In the genomic region with DNA sequence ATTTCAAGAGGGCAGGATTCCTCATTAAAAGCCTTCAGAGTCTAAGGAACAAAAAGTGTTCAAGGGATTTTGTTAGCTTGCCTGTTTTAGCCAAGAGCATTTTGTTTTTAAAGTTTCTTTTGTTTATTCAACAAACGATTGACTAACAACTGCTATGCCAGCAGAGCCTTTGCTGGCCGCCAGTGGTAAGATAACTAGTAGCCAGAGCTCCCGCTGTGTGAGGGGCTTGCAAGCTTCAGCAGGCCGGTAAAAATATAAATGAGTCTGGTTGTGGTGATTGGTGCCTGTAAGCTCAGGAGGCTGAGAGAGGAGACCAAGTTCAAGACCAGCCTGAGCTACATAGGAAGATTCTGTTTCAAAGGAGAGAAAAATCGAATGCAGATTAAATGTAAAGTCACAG, we compare ENCODE assay signal across 22 mouse cellular contexts.
DNase-seq lines count a peak whose midpoint lies in the region; ATAC-seq and TF ChIP-seq lines count a peak whose summit lies in the region.
"Had no signal": no experiment of that assay in that cellular context is flagged by ENCODE, and none has a peak within 500 bp of the region (broad histone marks: within the 10 kb centered on the region; RNA-seq: fewer than 3 reads in every experiment).

No protein-coding gene starts in this region.

- peaks cover 15% of the 10 kb centered on the region for H3K27me3 ChIP-seq in forebrain, embryonic 14.5 days (replicated peaks; ENCODE audit: control insufficient read depth, insufficient read depth, low read length)
- peaks cover 41% of the 10 kb centered on the region for H3K27me3 ChIP-seq in forebrain, embryonic 11.5 days (ENCODE audit: control insufficient read depth, insufficient read depth, low read length)
- no peaks in the 10 kb centered on the region for H3K27me3 ChIP-seq in kidney, embryonic 16.5 days (ENCODE audit: insufficient read depth, low read length)
- no peaks in the 10 kb centered on the region for H3K27me3 ChIP-seq in kidney, adult 2 months (replicated peaks; ENCODE audit: control insufficient read depth, insufficient read depth, low read length)
- H3K27me3 ChIP-seq in lung, postnatal 0 days (replicated peaks; ENCODE audit: insufficient read depth, low read length): no peaks in the 10 kb centered on the region
- H3K27me3 ChIP-seq: neural tube, embryonic 15.5 days had no signal

- peaks cover 3% of the 10 kb centered on the region; the same call in 1 of the 2 replicates for H3K4me1 ChIP-seq in forebrain, embryonic 14.5 days (ENCODE audit: control insufficient read depth, insufficient read depth, low read length)
- H3K4me1 ChIP-seq in forebrain, embryonic 11.5 days (replicated peaks; ENCODE audit: control insufficient read depth, insufficient read depth, low read length): peaks cover 12% of the 10 kb centered on the region
- peaks cover 52% of the 10 kb centered on the region for H3K4me1 ChIP-seq in kidney, embryonic 16.5 days (ENCODE audit: insufficient read depth, low read length)
- H3K4me1 ChIP-seq in kidney, adult 2 months (ENCODE audit: control insufficient read depth, insufficient read depth, low read length): no peaks in the 10 kb centered on the region
- H3K4me1 ChIP-seq in lung, postnatal 0 days (ENCODE audit: insufficient read depth, low read depth, low read length): peaks cover 3% of the 10 kb centered on the region; the same call in 1 of the 2 replicates

- ATAC-seq in forebrain, embryonic 14.5 days: no peak
- ATAC-seq in forebrain, embryonic 11.5 days (replicated peaks; ENCODE audit: low FRiP score): no peak
- ATAC-seq in kidney, embryonic 16.5 days (ENCODE audit: low FRiP score, low TSS enrichment): no peak
- no peak for ATAC-seq in lung, postnatal 0 days
- ATAC-seq: activated CD4-positive, CD25-positive, alpha-beta regulatory T cell, adult 4 months; forebrain, embryonic 13.5 days had no signal

- DNase-seq in forebrain, embryonic 14.5 days (ENCODE audit: low spot score): peak; percentile 43
- no peak for DNase-seq in forebrain, embryonic 11.5 days (ENCODE audit: low spot score)
- DNase-seq in kidney, adult 2 months: no peak
- no peak for DNase-seq in lung, postnatal 0 days (ENCODE audit: low spot score)
- no peak for DNase-seq in lung, postnatal 36 days
- no peak for DNase-seq in spleen, postnatal 4 days (ENCODE audit: low spot score in 2 of 2)
- DNase-seq: adrenal gland, postnatal 14 days; cerebellum, adult 11-12 months; cerebellum, postnatal 36 days; gastrocnemius, postnatal 25 days; heart, postnatal 14 days; kidney, postnatal 14 days; thymus, postnatal 36 days had no signal

- 14% methylated on average over 5 of the region's 5 CpGs for WGBS in forebrain, embryonic 14.5 days
- WGBS in forebrain, embryonic 11.5 days: 20% methylated on average over 5 of the region's 5 CpGs
- 53% methylated on average over 5 of the region's 5 CpGs for WGBS in kidney, embryonic 16.5 days
- WGBS in kidney, adult 2 months: 76% methylated on average over 5 of the region's 5 CpGs
- 50% methylated on average over 5 of the region's 5 CpGs for WGBS in lung, postnatal 0 days

- H3K4me3 ChIP-seq in forebrain, embryonic 14.5 days (ENCODE audit: low read depth, low read length): no peak overlapping the region
- H3K4me3 ChIP-seq in forebrain, embryonic 11.5 days (ENCODE audit: low read depth, low read length): no peak overlapping the region
- no peak overlapping the region for H3K4me3 ChIP-seq in kidney, embryonic 16.5 days (ENCODE audit: low read length)
- H3K4me3 ChIP-seq in kidney, adult 2 months (ENCODE audit: insufficient read depth, low read depth, low read length): no peak overlapping the region
- no peak overlapping the region for H3K4me3 ChIP-seq in lung, postnatal 0 days (ENCODE audit: low read depth, low read length)
- H3K4me3 ChIP-seq: forebrain, embryonic 13.5 days; heart, embryonic 10.5 days; hindbrain, embryonic 12.5 days; left cerebral cortex, adult 2 months; midbrain, embryonic 12.5 days; neural tube, embryonic 15.5 days had no signal

- no peak overlapping the region for H3K4me2 ChIP-seq in forebrain, embryonic 14.5 days (ENCODE audit: low read length)
- no peak overlapping the region for H3K4me2 ChIP-seq in forebrain, embryonic 11.5 days (ENCODE audit: low read depth, low read length, severe bottlenecking)
- no peak overlapping the region for H3K4me2 ChIP-seq in kidney, embryonic 16.5 days (replicated peaks; ENCODE audit: low read depth, low read length)
- H3K4me2 ChIP-seq in lung, postnatal 0 days (replicated peaks; ENCODE audit: low read depth, low read length): no peak overlapping the region
- H3K4me2 ChIP-seq: forebrain, embryonic 13.5 days; hindbrain, embryonic 12.5 days; midbrain, embryonic 12.5 days; neural tube, embryonic 15.5 days had no signal

- no peak overlapping the region for H3K27ac ChIP-seq in forebrain, embryonic 14.5 days (ENCODE audit: low read depth, low read length)
- H3K27ac ChIP-seq in forebrain, embryonic 11.5 days (ENCODE audit: low read depth, low read length): no peak overlapping the region
- H3K27ac ChIP-seq in kidney, embryonic 16.5 days (ENCODE audit: low read length): peak overlapping the region; percentile 44; the same call in 1 of the 2 replicates
- no peak overlapping the region for H3K27ac ChIP-seq in kidney, adult 2 months (ENCODE audit: insufficient read depth, low read depth, low read length)
- H3K27ac ChIP-seq in lung, postnatal 0 days (ENCODE audit: low read length): peak overlapping the region; percentile 81
- H3K27ac ChIP-seq: forebrain, embryonic 13.5 days; hindbrain, embryonic 12.5 days; left cerebral cortex, adult 2 months; midbrain, embryonic 12.5 days; neural tube, embryonic 15.5 days had no signal

- TF ChIP-seq CTCF in kidney, adult 2 months (conservative IDR thresholded peaks at IDR 0.05; ENCODE audit: insufficient read depth, insufficient read length, low read depth, low read length): no peak
- TF ChIP-seq CTCF in lung, postnatal 0 days (IDR thresholded peaks at IDR 0.05): no peak

- H3K9me3 ChIP-seq in forebrain, embryonic 14.5 days (replicated peaks; ENCODE audit: control insufficient read depth, low read length): no peaks in the 10 kb centered on the region
- H3K9me3 ChIP-seq in forebrain, embryonic 11.5 days (ENCODE audit: control insufficient read depth, low read length): no peaks in the 10 kb centered on the region
- H3K9me3 ChIP-seq in kidney, embryonic 16.5 days (ENCODE audit: low read length): no peaks in the 10 kb centered on the region
- H3K9me3 ChIP-seq in lung, postnatal 0 days (ENCODE audit: low read length): no peaks in the 10 kb centered on the region
- H3K9me3 ChIP-seq: forebrain, embryonic 13.5 days; G1E; heart, embryonic 10.5 days; hindbrain, embryonic 12.5 days; midbrain, embryonic 12.5 days; neural tube, embryonic 15.5 days had no signal

- TF ChIP-seq POLR2A in kidney, adult 2 months (IDR thresholded peaks at IDR 0.05; ENCODE audit: low read depth, low read length): no peak

- TF ChIP-seq EP300 in lung, postnatal 0 days (IDR thresholded peaks at IDR 0.05): no peak

- H3K36me3 ChIP-seq in forebrain, embryonic 14.5 days (ENCODE audit: control insufficient read depth, insufficient read depth, low read length): no peaks in the 10 kb centered on the region
- no peaks in the 10 kb centered on the region for H3K36me3 ChIP-seq in forebrain, embryonic 11.5 days (ENCODE audit: control insufficient read depth, insufficient read depth, low read length)
- H3K36me3 ChIP-seq in kidney, embryonic 16.5 days (ENCODE audit: insufficient read depth, low read length): no peaks in the 10 kb centered on the region
- no peaks in the 10 kb centered on the region for H3K36me3 ChIP-seq in kidney, adult 2 months (ENCODE audit: control insufficient read depth, insufficient read depth, low read length)
- no peaks in the 10 kb centered on the region for H3K36me3 ChIP-seq in lung, postnatal 0 days (ENCODE audit: insufficient read depth, low read length)
- H3K36me3 ChIP-seq: G1E; heart, embryonic 10.5 days; hindbrain, embryonic 12.5 days; midbrain, embryonic 12.5 days; neural tube, embryonic 15.5 days had no signal

- H3K9ac ChIP-seq in forebrain, embryonic 14.5 days (ENCODE audit: low read length): no peak overlapping the region
- H3K9ac ChIP-seq in forebrain, embryonic 11.5 days (ENCODE audit: low read length): no peak overlapping the region
- H3K9ac ChIP-seq in kidney, embryonic 16.5 days (replicated peaks; ENCODE audit: low read length): no peak overlapping the region
- H3K9ac ChIP-seq in lung, postnatal 0 days (replicated peaks; ENCODE audit: low read depth): no peak overlapping the region
- H3K9ac ChIP-seq: forebrain, embryonic 13.5 days; hindbrain, embryonic 12.5 days; midbrain, embryonic 12.5 days; neural tube, embryonic 15.5 days had no signal

Comparison
In these comparisons a context has a peak if more than half of its experiments do, and no peak if none do; other contexts are left out.
1. H3K27ac ChIP-seq: peak in kidney, embryonic 16.5 days (single experiment) and lung, postnatal 0 days (single experiment); none in forebrain, embryonic 14.5 days (single experiment), forebrain, embryonic 11.5 days (single experiment) and kidney, adult 2 months (single experiment).